In genomic region chr6:24571126-24571525, GRCm38 (mm10) we compare ENCODE assay signal across 15 mouse cellular contexts. TPM values are rescaled to one million over a fixed set of nuclear protein-coding genes. Genes with fewer than 3 reads are reported as not detected.
DNase-seq lines count a peak whose midpoint lies in the region; ATAC-seq and TF ChIP-seq lines count a peak whose summit lies in the region.
"Had no signal": no experiment of that assay in that cellular context is flagged by ENCODE, and none has a peak within 500 bp of the region (broad histone marks: within the 10 kb centered on the region; RNA-seq: fewer than 3 reads in every experiment).

No protein-coding gene starts in this region.

- 0 out of 2 replicates have a peak, but pooled peaks have one; percentile 40 for ATAC-seq in heart, postnatal 0 days (ENCODE audit: insufficient read depth, low read depth)
- no peak for ATAC-seq in midbrain, embryonic 14.5 days (ENCODE audit: low FRiP score, low TSS enrichment)

- H3K4me3 ChIP-seq in liver, adult 2 months (ENCODE audit: insufficient read depth, low read depth, low read length), result no peak overlapping the region
- no peak overlapping the region for H3K4me3 ChIP-seq in heart, postnatal 0 days (ENCODE audit: low read depth, low read length)
- H3K4me3 ChIP-seq in midbrain, embryonic 14.5 days (replicated peaks; ENCODE audit: low read depth, low read length), result no peak overlapping the region
- H3K4me3 ChIP-seq: hindbrain, embryonic 15.5 days; limb, embryonic 15.5 days had no signal

- H3K4me1 ChIP-seq in liver, adult 2 months (ENCODE audit: control insufficient read depth, insufficient read depth, low read length), result no peaks in the 10 kb centered on the region
- peaks cover 6% of the 10 kb centered on the region; the same call in 1 of the 2 replicates for H3K4me1 ChIP-seq in heart, postnatal 0 days (ENCODE audit: control insufficient read depth, insufficient read depth)
- H3K4me1 ChIP-seq in midbrain, embryonic 14.5 days (ENCODE audit: control insufficient read depth, insufficient read depth, low read length), result no peaks in the 10 kb centered on the region
- H3K4me1 ChIP-seq: hindbrain, embryonic 15.5 days; limb, embryonic 15.5 days had no signal

- TF ChIP-seq POLR2A in liver, adult 2 months (IDR thresholded peaks at IDR 0.05; ENCODE audit: extremely low read depth, insufficient read depth, low read length), result no peak

- peak; percentile 23 for DNase-seq in liver, adult 2 months (ENCODE audit: extremely low read depth, low read depth, low spot score)
- DNase-seq in liver, result no peak
- no peak for DNase-seq in heart, postnatal 0 days (ENCODE audit: low spot score)
- peak; percentile 44 to 66 for DNase-seq in kidney, postnatal 36 days
- peak; percentile 19 for DNase-seq in lung, postnatal 25 days (ENCODE audit: low spot score)
- DNase-seq in cerebellum, postnatal 36 days, result no peak
- no peak for DNase-seq in spleen, postnatal 4 days (ENCODE audit: low spot score in 2 of 2)
- no peak for DNase-seq in midbrain, embryonic 14.5 days

- H3K9me3 ChIP-seq in heart, postnatal 0 days (replicated peaks; ENCODE audit: control insufficient read depth, low read length), result peaks cover 10% of the 10 kb centered on the region
- H3K9me3 ChIP-seq in midbrain, embryonic 14.5 days (ENCODE audit: control insufficient read depth, low read length), result no peaks in the 10 kb centered on the region
- H3K9me3 ChIP-seq: hindbrain, embryonic 15.5 days; limb, embryonic 15.5 days had no signal

- 76% methylated on average over 6 of the region's 6 CpGs for WGBS in liver, adult 2 months
- WGBS in heart, postnatal 0 days, result 48% methylated on average over 6 of the region's 6 CpGs
- 84% methylated on average over 6 of the region's 6 CpGs for WGBS in midbrain, embryonic 14.5 days

- no peak for TF ChIP-seq CTCF in liver, adult 2 months (IDR thresholded peaks at IDR 0.05; ENCODE audit: low read depth, low read length)
- no peak for TF ChIP-seq CTCF in heart, postnatal 0 days (IDR thresholded peaks at IDR 0.05; ENCODE audit: low read depth)

- H3K79me2 ChIP-seq in liver, adult 2 months (ENCODE audit: control insufficient read depth, insufficient read depth, low read length), result no peaks in the 10 kb centered on the region

- no peak overlapping the region for H3K4me2 ChIP-seq in heart, postnatal 0 days (ENCODE audit: low read depth, low read length)
- no peak overlapping the region for H3K4me2 ChIP-seq in midbrain, embryonic 14.5 days (ENCODE audit: low read length)
- H3K4me2 ChIP-seq: hindbrain, embryonic 15.5 days; limb, embryonic 15.5 days had no signal

- no peaks in the 10 kb centered on the region for H3K36me3 ChIP-seq in liver, adult 2 months (ENCODE audit: control insufficient read depth, insufficient read depth, low read length)
- H3K36me3 ChIP-seq in heart, postnatal 0 days (replicated peaks; ENCODE audit: control insufficient read depth, insufficient read depth, low read length), result no peaks in the 10 kb centered on the region
- no peaks in the 10 kb centered on the region for H3K36me3 ChIP-seq in midbrain, embryonic 14.5 days (ENCODE audit: control insufficient read depth, insufficient read depth, low read length)
- H3K36me3 ChIP-seq: hindbrain, embryonic 15.5 days; limb, embryonic 15.5 days had no signal

- H3K27ac ChIP-seq in liver, adult 2 months (replicated peaks; ENCODE audit: insufficient read depth, low read depth, low read length), result peak overlapping the region; percentile 27
- H3K27ac ChIP-seq in heart, postnatal 0 days (ENCODE audit: low read depth), result peak overlapping the region; percentile 63
- H3K27ac ChIP-seq in midbrain, embryonic 14.5 days (replicated peaks; ENCODE audit: low read depth, low read length), result no peak overlapping the region
- H3K27ac ChIP-seq: hindbrain, embryonic 15.5 days; limb, embryonic 15.5 days had no signal

- TF ChIP-seq EP300 in heart, postnatal 0 days (IDR thresholded peaks at IDR 0.05; ENCODE audit: low read depth), result no peak

- H3K27me3 ChIP-seq in liver, adult 2 months (ENCODE audit: control insufficient read depth, insufficient read depth, low read length), result no peaks in the 10 kb centered on the region
- no peaks in the 10 kb centered on the region for H3K27me3 ChIP-seq in heart, postnatal 0 days (ENCODE audit: control insufficient read depth, insufficient read depth, low read length)
- no peaks in the 10 kb centered on the region for H3K27me3 ChIP-seq in midbrain, embryonic 14.5 days (ENCODE audit: control insufficient read depth, insufficient read depth, low read length)
- H3K27me3 ChIP-seq: hindbrain, embryonic 15.5 days; limb, embryonic 15.5 days had no signal

- no peak overlapping the region for H3K9ac ChIP-seq in liver, adult 2 months (ENCODE audit: low read depth, low read length)
- H3K9ac ChIP-seq in heart, postnatal 0 days (replicated peaks; ENCODE audit: low read depth, low read length), result no peak overlapping the region
- H3K9ac ChIP-seq in midbrain, embryonic 14.5 days (replicated peaks; ENCODE audit: low read length), result no peak overlapping the region
- H3K9ac ChIP-seq: hindbrain, embryonic 15.5 days; limb, embryonic 15.5 days had no signal

RNA-seq across cellular contexts. Expression of gene Lmod2, which starts 26.4 kb away (rescaled TPM):
- total RNA-seq in liver, adult 2 months (2014; rRNA removed), result 0.37 TPM in 1 of 2 replicates, not detected in the other
- not detected in 2 replicates for polyA plus RNA-seq in liver, adult 2 months (2012; rRNA removed)
- 51.9 and 68.1 TPM in 2 replicates for total RNA-seq in heart, postnatal 0 days (2014; rRNA removed; ENCODE audit: low replicate concordance)
- 62.2 and 70.3 TPM in 2 replicates for polyA plus RNA-seq in heart, postnatal 0 days (2015; fragmentation: Nextera tagmentation; extraction: Ambion mirVana)
- not detected in 2 replicates for polyA plus RNA-seq in midbrain, embryonic 14.5 days (2014; fragmentation: Nextera tagmentation; extraction: Ambion mirVana)
- total RNA-seq: layer of hippocampus, postnatal 25 days; monocyte, adult 5-6 weeks had no signal
- polyA plus RNA-seq: brain, embryonic 14.5 days; cortical plate, adult 2 months; hindbrain, embryonic 15.5 days; small intestine, adult 2 months had no signal

RNA-seq across cellular contexts. Expression of gene Asb15, which starts 43.2 kb away (rescaled TPM):
- not detected in 2 replicates for total RNA-seq in liver, adult 2 months (2014; rRNA removed)
- polyA plus RNA-seq in liver, adult 2 months (2012; rRNA removed), result not detected in 2 replicates
- total RNA-seq in heart, postnatal 0 days (2014; rRNA removed; ENCODE audit: low replicate concordance), result 1.5 and 3.4 TPM in 2 replicates
- 1.4 and 1.5 TPM in 2 replicates for polyA plus RNA-seq in heart, postnatal 0 days (2015; fragmentation: Nextera tagmentation; extraction: Ambion mirVana)
- 0.09 TPM in 1 of 2 replicates, not detected in the other for polyA plus RNA-seq in midbrain, embryonic 14.5 days (2014; fragmentation: Nextera tagmentation; extraction: Ambion mirVana)
- total RNA-seq: layer of hippocampus, postnatal 25 days; monocyte, adult 5-6 weeks had no signal
- polyA plus RNA-seq: limb, embryonic 15.5 days; small intestine, adult 2 months had no signal

RNA-seq across cellular contexts. Expression of gene Ndufa5, which starts 43.3 kb away (rescaled TPM):
- 65.2 and 101 TPM in 2 replicates for total RNA-seq in liver, adult 2 months (2014; rRNA removed)
- 5.2 and 6.3 TPM in 2 replicates for polyA plus RNA-seq in liver, adult 2 months (2012; rRNA removed)
- total RNA-seq in heart, postnatal 0 days (2014; rRNA removed; ENCODE audit: low replicate concordance), result 55.0 and 113 TPM in 2 replicates
- 1,697 and 1,774 TPM in 2 replicates for polyA plus RNA-seq in heart, postnatal 0 days (2015; fragmentation: Nextera tagmentation; extraction: Ambion mirVana)
- polyA plus RNA-seq in midbrain, embryonic 14.5 days (2014; fragmentation: Nextera tagmentation; extraction: Ambion mirVana), result 348 and 442 TPM in 2 replicates

RNA-seq across cellular contexts. Expression of gene Iqub, which starts 56.3 kb away (rescaled TPM):
- not detected in 2 replicates for total RNA-seq in liver, adult 2 months (2014; rRNA removed)
- not detected in 2 replicates for polyA plus RNA-seq in liver, adult 2 months (2012; rRNA removed)
- total RNA-seq in heart, postnatal 0 days (2014; rRNA removed; ENCODE audit: low replicate concordance), result 0.15 TPM in 1 of 2 replicates, not detected in the other
- 0.16 and 0.23 TPM in 2 replicates for polyA plus RNA-seq in heart, postnatal 0 days (2015; fragmentation: Nextera tagmentation; extraction: Ambion mirVana)
- 1.3 and 1.6 TPM in 2 replicates for polyA plus RNA-seq in midbrain, embryonic 14.5 days (2014; fragmentation: Nextera tagmentation; extraction: Ambion mirVana)
- polyA plus RNA-seq: small intestine, adult 2 months had no signal

Comparison
In these comparisons a context has a peak if more than half of its experiments do, and no peak if none do; other contexts are left out.
1. DNase-seq: peak in liver, adult 2 months (single experiment), kidney, postnatal 36 days (2 of 2) and lung, postnatal 25 days (single experiment); none in liver (single experiment), heart, postnatal 0 days (single experiment), cerebellum, postnatal 36 days (0 of 2), spleen, postnatal 4 days (0 of 2) and midbrain, embryonic 14.5 days (single experiment).
2. RNA of gene Lmod2, which starts 26.4 kb away (polyA plus RNA-seq): 62.2 to 70.3 TPM in heart, postnatal 0 days; not detected in liver, adult 2 months and not detected in midbrain, embryonic 14.5 days; every median in the first group is over 10 times any median in the second.
3. RNA of gene Ndufa5, which starts 43.3 kb away (polyA plus RNA-seq): 1,697 to 1,774 TPM in heart, postnatal 0 days and 348 to 442 TPM in midbrain, embryonic 14.5 days; 5.2 to 6.3 TPM in liver, adult 2 months; every median in the first group is over 10 times any median in the second.